Mouse (Mus musculus) intestine, postnatal 0 days (tissue): ENCODE results near the gene Zfp428. TPM values are rescaled to one million over a fixed set of nuclear protein-coding genes. Genes with fewer than 3 reads are reported as not detected.

Experiments used
- ATAC-seq: fragments of 200-750 bp; cut with Nextera tagmentation; 2 replicates; pipeline ENCODE4 v1.8.0; 2017; ENCODE audit warnings: mild to moderate bottlenecking, moderate TSS enrichment, moderate library complexity
- H3K27ac ChIP-seq: fragments of 300-500 bp; sonication (generic); 2 replicates; pipeline ENCODE4 v1.5.1; 2014; ENCODE audit warnings: mild to moderate bottlenecking, low read depth, low read length, moderate library complexity
- H3K27me3 ChIP-seq: fragments of 300-500 bp; sonication (generic); replicated peaks from 2 replicates; pipeline ENCODE4 v1.6.1; 2014; ENCODE audit warnings: low read length, mixed read lengths; ENCODE audit not compliant: control insufficient read depth, insufficient read depth
- H3K36me3 ChIP-seq: fragments of 300-500 bp; sonication (generic); 2 replicates; pipeline ENCODE4 v1.6.1; 2014; ENCODE audit warnings: mild to moderate bottlenecking, moderate library complexity; ENCODE audit not compliant: control insufficient read depth, insufficient read depth
- H3K4me1 ChIP-seq: fragments of 300-500 bp; sonication (generic); replicated peaks from 2 replicates; pipeline ENCODE4 v1.6.1; 2014; ENCODE audit warnings: antibody characterized with exemption, low read length, mixed read lengths; ENCODE audit not compliant: control insufficient read depth, insufficient read depth
- H3K4me2 ChIP-seq: fragments of 300-500 bp; sonication (generic); replicated peaks from 2 replicates; pipeline ENCODE4 v1.6.1; 2014; ENCODE audit warnings: low read depth, mild to moderate bottlenecking, moderate library complexity
- H3K4me3 ChIP-seq: fragments of 300-500 bp; sonication (generic); 2 replicates; pipeline ENCODE4 v1.5.1; 2014; ENCODE audit warnings: low read depth, low read length
- H3K9ac ChIP-seq: fragments of 300-500 bp; sonication (generic); 2 replicates; pipeline ENCODE4 v1.6.1; 2014; ENCODE audit warnings: mild to moderate bottlenecking, low read depth, low read length
- H3K9me3 ChIP-seq: fragments of 300-500 bp; sonication (generic); 2 replicates; pipeline ENCODE4 v1.6.1; 2016; ENCODE audit warnings: mixed run types; ENCODE audit not compliant: control insufficient read depth
- CTCF ChIP-seq: sonication (generic); IDR thresholded peaks from 2 replicates; pipeline ENCODE4 v1.5.1; 2016; ENCODE audit warnings: low read depth, mild to moderate bottlenecking, control low read depth, antibody characterized with exemption, moderate library complexity
- WGBS: fragments of 180-500 bp; shearing (Covaris S2); extraction: QIAGEN DNeasy Blood & Tissue Kit; methylation state at CpG from one replicate; pipeline ENCODE4 v1.1.7; 2014; 5-methylcytosine and 5-hydroxymethylcytosine counted together
- polyA plus RNA-seq: library from polyadenylated mRNA; unstranded; fragments of >200 nt; fragmentation: Nextera tagmentation; extraction: Ambion mirVana; gene quantifications from 2 replicates; pipeline ENCODE4 v1.2.1, GENCODE M21; 2015

The Zfp428 gene
- polyA plus RNA-seq, 1 experiment from 2014 or later, result 11.2 TPM

GRCm38 (mm10) chr7:24472937-24473336 is 33.9 kb upstream of the Zfp428 start:
- Histone ChIP-seq H3K4me2 (no peak overlapping the region), H3K27me3 (no peaks in the 10 kb centered on the region), H3K4me3 (no peak overlapping the region), H3K9me3 (no peaks in the 10 kb centered on the region), H3K36me3 (no peaks in the 10 kb centered on the region), H3K27ac (no peak overlapping the region), H3K9ac (no peak overlapping the region), H3K4me1 (no peaks in the 10 kb centered on the region)
- 83% methylated on average over 7 of the region's 7 CpGs for WGBS
- no peak for ATAC-seq
- peak; percentile 78 for TF ChIP-seq CTCF

DNA sequence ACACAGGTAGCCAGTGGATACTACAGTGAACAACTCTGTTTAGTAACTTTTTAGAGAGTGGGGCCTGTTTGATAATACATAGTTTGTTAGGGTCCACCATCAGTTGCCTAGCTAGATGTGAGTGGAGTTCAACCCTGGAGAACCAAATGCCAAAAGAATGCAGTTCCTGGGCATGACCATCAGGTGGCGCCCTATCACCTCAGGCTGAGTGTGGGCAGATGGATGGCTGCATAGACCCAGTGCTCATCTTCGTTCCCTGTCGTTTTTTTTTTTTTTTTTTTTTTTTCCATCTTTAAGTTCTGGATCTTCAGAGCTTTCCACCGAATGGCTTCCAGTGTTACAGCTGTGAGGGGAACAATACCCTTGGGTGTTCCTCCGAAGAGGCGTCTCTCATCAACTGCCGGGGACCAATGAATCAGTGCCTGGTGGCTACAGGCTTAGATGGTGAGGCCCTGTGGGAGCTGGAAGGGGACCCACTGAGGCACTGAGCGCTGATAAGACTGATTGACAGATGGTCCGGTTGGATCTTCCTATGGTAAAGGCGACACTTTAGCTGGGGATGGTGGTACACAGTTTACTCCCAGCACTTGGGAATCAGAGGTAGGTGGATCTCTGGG is 32.8 kb upstream of the Zfp428 start:
- H3K9me3 ChIP-seq, result no peaks in the 10 kb centered on the region
- no peak overlapping the region for H3K9ac ChIP-seq
- ATAC-seq, result no peak
- WGBS, result 57% methylated on average over 10 of the region's 10 CpGs
- no peak overlapping the region for H3K27ac ChIP-seq
- H3K4me2 ChIP-seq, result no peak overlapping the region
- H3K4me3 ChIP-seq, result no peak overlapping the region
- no peaks in the 10 kb centered on the region for H3K27me3 ChIP-seq
- H3K4me1 ChIP-seq, result no peaks in the 10 kb centered on the region
- no peaks in the 10 kb centered on the region for H3K36me3 ChIP-seq
- TF ChIP-seq CTCF, result peak; percentile 92

- H3K4me3 ChIP-seq, result no peak overlapping the region
- ATAC-seq, result no peak
- WGBS, result 54% methylated on average over 21 of the region's 21 CpGs
- no peak overlapping the region for H3K4me2 ChIP-seq
- H3K27me3 ChIP-seq, result no peaks in the 10 kb centered on the region
- no peaks in the 10 kb centered on the region for H3K9me3 ChIP-seq
- H3K27ac ChIP-seq, result no peak overlapping the region
- H3K4me1 ChIP-seq, result no peaks in the 10 kb centered on the region
- H3K36me3 ChIP-seq, result no peaks in the 10 kb centered on the region
- H3K9ac ChIP-seq, result no peak overlapping the region
- peak; percentile 40 for TF ChIP-seq CTCF
Measured at GRCm38 (mm10) chr7:24474811-24475506, 31.8 kb upstream of the Zfp428 start.

DNA sequence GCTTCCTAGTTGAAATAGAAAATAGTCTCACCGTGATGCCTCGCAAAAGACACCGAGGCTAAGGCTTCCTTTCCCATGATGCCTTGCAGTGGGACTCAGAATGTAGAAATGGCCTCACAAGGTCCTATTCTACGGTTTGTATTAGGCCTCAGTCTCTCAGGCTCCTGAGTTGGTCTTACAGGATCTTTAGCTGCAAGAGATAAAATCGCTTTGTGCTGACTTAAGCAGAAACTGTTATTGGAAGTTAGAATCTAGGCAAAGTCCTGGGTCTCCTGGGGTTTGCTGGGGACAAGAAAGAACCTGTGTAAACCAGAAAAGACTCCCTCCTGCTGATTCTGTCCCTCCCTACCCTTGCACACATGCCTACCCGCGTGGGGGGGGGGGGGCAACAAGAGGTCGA is 30.5 kb upstream of the Zfp428 start:
- no peak for ATAC-seq
- Histone ChIP-seq H3K4me3 (no peak overlapping the region), H3K36me3 (no peaks in the 10 kb centered on the region), H3K4me1 (no peaks in the 10 kb centered on the region), H3K27me3 (peaks cover 6% of the 10 kb centered on the region), H3K4me2 (no peak overlapping the region), H3K27ac (no peak overlapping the region), H3K9ac (no peak overlapping the region), H3K9me3 (no peaks in the 10 kb centered on the region)
- WGBS, result 80% methylated on average over 8 of the region's 8 CpGs
- TF ChIP-seq CTCF, result no peak

GRCm38 (mm10) chr7:24476856-24477255 is 29.9 kb upstream of the Zfp428 start:
- 90% methylated on average over 7 of the region's 7 CpGs for WGBS
- H3K9ac ChIP-seq, result no peak overlapping the region
- H3K36me3 ChIP-seq, result no peaks in the 10 kb centered on the region
- no peaks in the 10 kb centered on the region for H3K4me1 ChIP-seq
- H3K9me3 ChIP-seq, result no peaks in the 10 kb centered on the region
- no peak overlapping the region for H3K4me2 ChIP-seq
- no peak for TF ChIP-seq CTCF
- H3K4me3 ChIP-seq, result no peak overlapping the region
- ATAC-seq, result no peak
- H3K27ac ChIP-seq, result no peak overlapping the region
- peaks cover 11% of the 10 kb centered on the region for H3K27me3 ChIP-seq

DNA sequence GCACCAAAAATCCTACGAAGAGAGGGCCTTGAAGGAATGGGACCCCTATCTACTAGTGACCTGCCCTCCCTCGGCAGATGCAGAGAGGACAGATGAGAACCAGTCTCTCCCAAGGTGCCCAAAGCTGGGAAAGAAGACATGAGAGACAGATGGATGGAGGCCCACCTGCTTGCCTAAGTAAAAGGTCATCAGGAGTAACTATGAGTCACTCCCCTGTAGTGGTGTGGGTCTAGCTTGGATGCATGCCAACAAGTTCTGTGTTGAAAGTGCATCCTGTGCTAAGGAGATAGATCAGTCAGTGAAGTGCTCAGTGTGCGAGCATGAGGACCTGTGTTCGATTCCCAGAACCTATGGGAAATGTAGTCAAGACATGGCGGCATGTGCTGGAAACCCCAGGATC is 27.9 kb upstream of the Zfp428 start:
- 85% methylated on average over 5 of the region's 5 CpGs for WGBS
- Histone ChIP-seq H3K4me1 (no peaks in the 10 kb centered on the region), H3K4me3 (no peak overlapping the region), H3K36me3 (no peaks in the 10 kb centered on the region), H3K4me2 (no peak overlapping the region), H3K9ac (no peak overlapping the region), H3K27ac (no peak overlapping the region), H3K27me3 (peaks cover 24% of the 10 kb centered on the region), H3K9me3 (no peaks in the 10 kb centered on the region)
- no peak for ATAC-seq
- no peak for TF ChIP-seq CTCF
